Mouse (Mus musculus) ES-Bruce4 (cell line): ENCODE measurements around the gene Kmt2a. TPM values are rescaled to one million over a fixed set of nuclear protein-coding genes. Genes with fewer than 3 reads are reported as not detected.
A peak's percentile ranks its signal among the peaks of the same experiment; 100 is the strongest.

Source experiments
- H3K27ac ChIP-seq: 2 replicates; pipeline ENCODE4 v1.5.1; 2012; ENCODE audit warnings: low read length, inconsistent platforms; ENCODE audit not compliant: insufficient read depth
- H3K27me3 ChIP-seq: 2 replicates; pipeline ENCODE4 v1.6.1; 2012; ENCODE audit warnings: mild to moderate bottlenecking, low read length, inconsistent platforms; ENCODE audit not compliant: control insufficient read depth, poor library complexity, insufficient read depth, severe bottlenecking
- H3K36me3 ChIP-seq: 2 replicates; pipeline ENCODE4 v1.6.1; 2012; ENCODE audit warnings: inconsistent platforms, mild to moderate bottlenecking, low read length, moderate library complexity; ENCODE audit not compliant: control insufficient read depth, poor library complexity, insufficient read depth, severe bottlenecking
- H3K4me1 ChIP-seq: one replicate; pipeline ENCODE4 v1.8.1; 2011; ENCODE audit warnings: low read length; ENCODE audit not compliant: control insufficient read depth, insufficient read depth
- H3K4me3 ChIP-seq: 2 replicates; pipeline ENCODE4 v1.5.1; 2011; ENCODE audit warnings: low read depth, mild to moderate bottlenecking, low read length
- H3K9ac ChIP-seq: 2 replicates; pipeline ENCODE4 v1.6.1; 2012; ENCODE audit warnings: low read depth, mild to moderate bottlenecking, inconsistent platforms; ENCODE audit not compliant: poor library complexity, severe bottlenecking
- H3K9me3 ChIP-seq: replicated peaks from 2 replicates; pipeline ENCODE4 v1.6.1; 2012; ENCODE audit warnings: mild to moderate bottlenecking, low read length, inconsistent platforms; ENCODE audit not compliant: control insufficient read depth, poor library complexity, insufficient read depth, severe bottlenecking
- CTCF ChIP-seq: IDR thresholded peaks from one replicate; pipeline ENCODE4 v1.8.1; 2011; ENCODE audit warnings: low read depth, low read length
- EP300 ChIP-seq: IDR thresholded peaks from 2 replicates; pipeline ENCODE4 v1.6.1; 2011; ENCODE audit warnings: low read depth, low read length; ENCODE audit not compliant: insufficient read depth
- POLR2A ChIP-seq: IDR thresholded peaks from one replicate; pipeline ENCODE4 v1.8.1; 2011; ENCODE audit warnings: low read length; ENCODE audit not compliant: insufficient read depth
- polyA plus RNA-seq: library from polyadenylated mRNA; stranded (reverse); fragments of >200 nt; gene quantifications from 2 replicates; pipeline ENCODE4 v1.2.4, GENCODE M21; 2011; ENCODE audit warnings: low read depth; ENCODE audit not compliant: missing spikeins, insufficient read depth, insufficient read length

Kmt2a gene
- polyA plus RNA-seq, 1 experiment, result 71.4 TPM

DNA sequence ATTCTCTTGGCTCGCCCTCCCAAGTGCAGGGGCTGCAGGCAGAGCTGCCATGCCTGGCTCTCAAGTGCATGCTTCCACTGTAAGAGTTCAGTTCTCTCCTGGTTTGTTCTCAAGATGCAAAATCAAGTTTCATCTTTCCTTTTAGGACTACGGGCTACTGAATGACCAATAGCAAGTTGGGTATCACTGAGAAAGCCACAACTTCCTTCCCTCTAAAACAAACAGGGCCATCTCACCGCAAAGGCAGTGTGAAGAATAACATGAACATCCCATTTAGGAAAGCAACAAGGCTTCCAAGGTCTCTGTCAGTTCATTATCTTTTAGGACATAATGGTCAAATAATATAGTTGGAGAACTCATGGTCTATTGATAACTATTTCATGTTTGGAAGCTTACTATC, 13.4 kb downstream of the Kmt2a start:
- Histone ChIP-seq H3K4me1 (no peaks in the 10 kb centered on the region), H3K9ac (no peak overlapping the region), H3K36me3 (peaks cover 13% of the 10 kb centered on the region), H3K9me3 (0 out of 2 replicates have a peak, but pooled peaks cover 2% of the 10 kb centered on the region), H3K27me3 (no peaks in the 10 kb centered on the region), H3K27ac (no peak overlapping the region), H3K4me3 (no peak overlapping the region)
- TF ChIP-seq EP300 (no peak), POLR2A (no peak), CTCF (no peak)

DNA sequence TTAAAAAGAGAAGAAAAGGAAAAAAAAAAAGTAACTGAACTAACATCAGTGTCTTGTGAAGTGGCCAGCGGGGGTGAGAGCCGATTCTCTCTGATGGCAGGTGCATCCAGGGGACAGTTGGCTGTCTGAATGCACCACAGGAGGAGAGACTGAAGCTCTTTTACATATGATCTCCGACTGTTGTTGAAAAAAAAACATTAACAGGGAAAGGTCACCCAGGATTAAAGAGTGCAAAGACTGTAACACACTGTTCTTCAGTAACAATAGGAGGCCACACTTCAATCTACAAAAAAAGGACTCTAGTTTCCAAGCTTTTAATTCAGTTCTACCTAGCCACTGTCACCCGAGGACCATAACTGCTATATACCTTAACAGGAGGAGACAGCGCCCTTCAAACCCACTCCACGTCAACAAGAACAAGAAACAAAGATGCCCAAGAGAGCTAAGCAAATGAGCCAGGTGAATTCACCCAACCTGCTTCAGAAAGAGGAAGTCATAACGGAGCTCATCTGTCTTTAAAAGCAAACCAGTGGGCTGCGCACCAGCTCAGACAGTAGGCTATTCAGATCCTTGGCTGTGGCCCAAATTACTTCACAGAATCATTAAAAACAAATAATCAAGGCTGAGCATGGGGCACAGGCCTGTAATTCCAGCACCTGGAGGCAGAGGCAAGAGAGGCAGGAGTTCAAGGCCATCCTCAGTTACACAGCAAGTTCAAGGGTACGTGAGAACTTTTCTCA, 14.4 kb downstream of the Kmt2a start:
- Histone ChIP-seq H3K9ac (no peak overlapping the region), H3K4me1 (no peaks in the 10 kb centered on the region), H3K27me3 (no peaks in the 10 kb centered on the region), H3K36me3 (peaks cover 11% of the 10 kb centered on the region), H3K9me3 (peaks cover 10% of the 10 kb centered on the region), H3K4me3 (no peak overlapping the region), H3K27ac (no peak overlapping the region)
- TF ChIP-seq EP300 (no peak), POLR2A (no peak), CTCF (no peak)

DNA sequence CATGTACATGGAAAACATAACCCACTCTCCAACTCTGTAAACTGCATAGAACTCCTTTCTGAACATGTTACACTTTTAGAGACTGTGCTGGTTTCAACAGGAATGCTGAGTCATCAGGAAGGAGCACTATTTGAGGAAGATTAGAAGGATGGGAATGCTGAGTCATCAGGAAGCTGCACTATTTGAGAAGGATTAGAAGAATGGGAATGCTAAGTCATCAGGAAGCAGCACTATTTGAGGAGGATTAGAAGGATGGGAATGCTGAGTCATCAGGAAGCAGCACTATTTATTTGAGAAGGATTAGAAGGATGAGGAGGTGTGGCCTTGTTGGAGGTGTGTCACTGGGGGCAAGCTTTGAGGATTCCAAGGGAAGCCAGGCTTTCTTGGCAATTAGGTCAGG, 20.0 kb downstream of the Kmt2a start:
- TF ChIP-seq CTCF (no peak), POLR2A (no peak)
- H3K4me1 ChIP-seq, result no peaks in the 10 kb centered on the region
- no peak overlapping the region for H3K9ac ChIP-seq
- peaks cover 23% of the 10 kb centered on the region for H3K9me3 ChIP-seq
- H3K36me3 ChIP-seq, result peaks cover 10% of the 10 kb centered on the region
- H3K27ac ChIP-seq, result peak overlapping the region; percentile 88
- H3K27me3 ChIP-seq, result no peaks in the 10 kb centered on the region
- H3K4me3 ChIP-seq, result no peak overlapping the region

DNA sequence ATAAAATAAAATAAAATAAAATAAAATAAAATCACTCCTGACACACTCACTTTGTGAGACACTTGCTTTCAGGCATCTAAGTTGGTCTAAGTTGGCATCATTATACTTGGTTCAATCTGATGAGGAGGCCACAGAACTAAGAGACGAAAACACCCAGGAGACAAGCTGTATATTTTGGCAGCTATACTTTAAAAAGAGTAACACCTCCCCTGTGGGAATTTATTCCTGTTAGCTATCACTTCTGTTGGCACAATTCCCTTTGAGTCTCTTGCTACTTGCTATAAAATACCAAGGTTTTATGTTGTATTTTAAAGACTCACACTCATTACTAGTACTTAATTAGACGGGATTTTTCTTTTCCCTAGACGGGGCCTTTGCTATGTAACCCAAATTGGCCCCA, 22.4 kb downstream of the Kmt2a start:
- peaks cover 3% of the 10 kb centered on the region for H3K36me3 ChIP-seq
- no peaks in the 10 kb centered on the region for H3K4me1 ChIP-seq
- no peak overlapping the region for H3K9ac ChIP-seq
- H3K27ac ChIP-seq, result no peak overlapping the region
- TF ChIP-seq CTCF, result no peak
- TF ChIP-seq POLR2A, result no peak
- TF ChIP-seq EP300, result no peak
- no peak overlapping the region for H3K4me3 ChIP-seq
- H3K27me3 ChIP-seq, result no peaks in the 10 kb centered on the region
- peaks cover 23% of the 10 kb centered on the region for H3K9me3 ChIP-seq

DNA sequence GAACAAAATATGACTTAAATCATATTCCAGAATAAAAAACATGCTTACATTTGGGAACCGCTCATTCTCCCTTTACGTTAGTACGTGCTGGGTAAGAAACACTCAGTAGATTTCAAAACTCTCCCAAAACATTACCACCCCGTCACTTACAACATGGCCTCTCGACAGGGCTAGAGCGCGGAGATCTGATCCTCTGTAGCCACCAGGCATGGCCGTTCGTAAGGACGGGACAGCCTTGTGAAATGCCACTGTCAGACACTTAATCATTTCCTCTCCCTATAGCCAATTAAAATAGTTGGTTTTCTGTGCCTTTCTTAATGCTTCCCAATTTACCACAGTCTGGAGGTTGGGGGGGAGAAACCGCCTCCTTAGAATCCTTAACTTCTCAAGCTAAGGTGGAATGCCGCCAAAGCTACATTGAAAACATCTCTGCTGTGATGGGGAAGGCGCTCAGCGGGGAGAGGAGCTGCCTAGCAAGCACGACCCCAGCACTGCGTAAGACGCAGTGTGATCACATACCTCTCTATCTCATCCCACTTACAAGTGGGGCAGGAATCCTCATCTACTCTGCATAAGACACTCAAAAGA, 23.6 kb downstream of the Kmt2a start:
- Histone ChIP-seq H3K9me3 (peaks cover 19% of the 10 kb centered on the region), H3K27ac (no peak overlapping the region), H3K27me3 (no peaks in the 10 kb centered on the region), H3K36me3 (peaks cover 3% of the 10 kb centered on the region), H3K4me3 (no peak overlapping the region), H3K4me1 (no peaks in the 10 kb centered on the region), H3K9ac (no peak overlapping the region)
- TF ChIP-seq EP300 (no peak), POLR2A (no peak), CTCF (no peak)

DNA sequence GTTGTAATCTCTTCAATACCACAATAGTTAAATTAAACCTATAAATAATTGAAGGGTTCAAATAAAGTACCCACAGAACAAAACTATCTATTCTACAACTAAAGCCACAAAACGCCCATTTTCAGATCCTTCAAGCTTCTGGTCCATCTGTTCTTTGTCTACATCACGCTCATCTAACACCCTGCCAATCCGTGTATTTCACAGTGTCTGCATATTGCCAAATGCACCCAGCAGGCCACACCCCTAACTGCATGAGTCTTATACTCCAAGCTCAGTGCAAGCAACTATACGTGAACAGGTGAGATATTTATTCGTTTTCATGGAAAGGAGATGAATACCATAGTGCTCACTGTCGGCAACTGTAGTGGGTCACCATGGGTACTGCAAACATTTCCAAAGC, 25.9 kb downstream of the Kmt2a start:
- Histone ChIP-seq H3K4me1 (peaks cover 2% of the 10 kb centered on the region), H3K27me3 (no peaks in the 10 kb centered on the region), H3K4me3 (no peak overlapping the region), H3K36me3 (no peaks in the 10 kb centered on the region), H3K9ac (no peak overlapping the region), H3K27ac (no peak overlapping the region), H3K9me3 (no peaks in the 10 kb centered on the region; the same call in 1 of the 2 replicates)
- no peak for TF ChIP-seq POLR2A
- TF ChIP-seq CTCF, result no peak
- TF ChIP-seq EP300, result no peak
